In the genomic region with DNA sequence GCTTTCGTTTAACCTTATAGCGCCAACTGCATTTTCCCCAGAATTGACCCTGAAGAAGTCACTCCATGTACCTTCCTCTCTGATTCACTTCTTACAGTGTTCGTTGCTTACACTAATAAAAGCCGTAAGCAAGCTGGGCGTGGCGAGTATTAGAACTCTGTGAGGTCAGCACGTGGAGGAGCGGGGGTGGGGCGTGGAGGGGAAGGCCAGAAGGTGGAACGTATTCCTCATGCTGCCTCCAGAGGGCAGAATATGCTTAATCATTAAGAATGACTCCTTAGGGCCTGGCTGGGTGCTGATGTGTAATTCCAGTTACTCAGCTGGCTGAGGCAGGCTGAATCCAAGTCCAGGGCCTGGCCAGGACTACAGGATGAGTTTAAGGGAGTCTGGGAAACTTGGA, we compare ENCODE assay signal across 8 mouse cellular contexts.
A peak's percentile ranks its signal among the peaks of the same experiment; 100 is the strongest.
DNase-seq lines count a peak whose midpoint lies in the region; ATAC-seq and TF ChIP-seq lines count a peak whose summit lies in the region.

No protein-coding gene starts in this region.

- H3K27ac ChIP-seq in hindbrain, postnatal 0 days: no peak overlapping the region
- no peak overlapping the region for H3K27ac ChIP-seq in liver, adult 2 months (replicated peaks; ENCODE audit: insufficient read depth, low read depth, low read length)
- no peak overlapping the region for H3K27ac ChIP-seq in stomach, embryonic 16.5 days (ENCODE audit: low read length)

- TF ChIP-seq CTCF in hindbrain, postnatal 0 days (IDR thresholded peaks at IDR 0.05; ENCODE audit: low read depth): peak; percentile 70
- TF ChIP-seq CTCF in liver, adult 2 months (IDR thresholded peaks at IDR 0.05; ENCODE audit: low read depth, low read length): peak; percentile 83

- peak overlapping the region; percentile 52 for H3K4me2 ChIP-seq in hindbrain, postnatal 0 days (ENCODE audit: low read depth, low read length)
- H3K4me2 ChIP-seq in stomach, embryonic 16.5 days (ENCODE audit: low read depth, low read length): peak overlapping the region; percentile 54

- no peaks in the 10 kb centered on the region for H3K79me2 ChIP-seq in liver, adult 2 months (ENCODE audit: control insufficient read depth, insufficient read depth, low read length)

- H3K4me1 ChIP-seq in hindbrain, postnatal 0 days (ENCODE audit: insufficient read depth, low read length): no peaks in the 10 kb centered on the region
- peaks cover 3% of the 10 kb centered on the region; the same call in 1 of the 2 replicates for H3K4me1 ChIP-seq in liver, adult 2 months (ENCODE audit: control insufficient read depth, insufficient read depth, low read length)
- H3K4me1 ChIP-seq in stomach, embryonic 16.5 days (ENCODE audit: control insufficient read depth, insufficient read depth, low read length): no peaks in the 10 kb centered on the region

- no peaks in the 10 kb centered on the region for H3K27me3 ChIP-seq in hindbrain, postnatal 0 days (ENCODE audit: insufficient read depth, low read length)
- H3K27me3 ChIP-seq in liver, adult 2 months (ENCODE audit: control insufficient read depth, insufficient read depth, low read length): no peaks in the 10 kb centered on the region
- H3K27me3 ChIP-seq in stomach, embryonic 16.5 days (ENCODE audit: control insufficient read depth, insufficient read depth, low read length): no peaks in the 10 kb centered on the region

- peak; percentile 82 for DNase-seq in urinary bladder, postnatal 14 days (ENCODE audit: low spot score)
- DNase-seq in urinary bladder, postnatal 10 days (ENCODE audit: low spot score): no peak
- DNase-seq in cerebellum, adult 9-10 months: peak; percentile 32
- peak; percentile 34 for DNase-seq in gastrocnemius, postnatal 10 days
- DNase-seq in hindbrain, postnatal 0 days (ENCODE audit: low spot score): peak; percentile 79
- DNase-seq in liver, adult 2 months (ENCODE audit: extremely low read depth, low read depth, low spot score): peak; percentile 83
- peak; percentile 16 to 44 for DNase-seq in monocyte, adult 2 months (ENCODE audit: low read depth in 1 of 2, low spot score in 2 of 2)

- no peak for TF ChIP-seq POLR2A in liver, adult 2 months (IDR thresholded peaks at IDR 0.05; ENCODE audit: extremely low read depth, insufficient read depth, low read length)

- 10% methylated on average over 10 of the region's 10 CpGs for WGBS in hindbrain, postnatal 0 days
- 6% methylated on average over 10 of the region's 10 CpGs for WGBS in liver, adult 2 months
- 10% methylated on average over 10 of the region's 10 CpGs for WGBS in stomach, embryonic 16.5 days

- ATAC-seq in hindbrain, postnatal 0 days: peak; percentile 50; the same call in 1 of the 2 replicates
- peak; percentile 28; the same call in 1 of the 2 replicates for ATAC-seq in stomach, embryonic 16.5 days (ENCODE audit: insufficient read depth, low FRiP score)

- no peak overlapping the region for H3K9ac ChIP-seq in hindbrain, postnatal 0 days (replicated peaks; ENCODE audit: low read length)
- peak overlapping the region; percentile 25; the same call in 1 of the 2 replicates for H3K9ac ChIP-seq in liver, adult 2 months (ENCODE audit: low read depth, low read length)
- H3K9ac ChIP-seq in stomach, embryonic 16.5 days (ENCODE audit: low read length): peak overlapping the region; percentile 35; the same call in 1 of the 2 replicates

- no peaks in the 10 kb centered on the region for H3K36me3 ChIP-seq in hindbrain, postnatal 0 days (ENCODE audit: insufficient read depth, low read length)
- H3K36me3 ChIP-seq in liver, adult 2 months (ENCODE audit: control insufficient read depth, insufficient read depth, low read length): no peaks in the 10 kb centered on the region
- H3K36me3 ChIP-seq in stomach, embryonic 16.5 days (ENCODE audit: control insufficient read depth, insufficient read depth, low read length): no peaks in the 10 kb centered on the region

- H3K9me3 ChIP-seq in hindbrain, postnatal 0 days (ENCODE audit: low read length): no peaks in the 10 kb centered on the region
- no peaks in the 10 kb centered on the region for H3K9me3 ChIP-seq in stomach, embryonic 16.5 days (replicated peaks; ENCODE audit: control insufficient read depth, low read length)

- no peak overlapping the region for H3K4me3 ChIP-seq in hindbrain, postnatal 0 days (ENCODE audit: low read length)
- peak overlapping the region; percentile 12; the same call in 1 of the 2 replicates for H3K4me3 ChIP-seq in liver, adult 2 months (ENCODE audit: insufficient read depth, low read depth, low read length)
- H3K4me3 ChIP-seq in stomach, embryonic 16.5 days (replicated peaks; ENCODE audit: low read length): peak overlapping the region; percentile 44
